Mouse (Mus musculus): ENCODE measurements around the gene Dmrtb1.

GRCm38 (mm10) chr4:107653280-107653643, 30.8 kb downstream of the Dmrtb1 start:
- no peak for TF ChIP-seq POLR2A (IDR thresholded peaks at IDR 0.05; ENCODE audit: borderline replicate concordance, low read depth, low read length)
- TF ChIP-seq CTCF (IDR thresholded peaks at IDR 0.05; ENCODE audit: low read depth, low read length): no peak
